Mouse (Mus musculus) liver, postnatal 0 days (tissue): ENCODE results near the gene Hist1h3b.

Source experiments
- CTCF ChIP-seq: sonication (generic); IDR thresholded peaks from 2 replicates; pipeline ENCODE4 v1.5.1; 2016; ENCODE audit warnings: antibody characterized with exemption, low read depth
- EP300 ChIP-seq: IDR thresholded peaks from 2 replicates; pipeline ENCODE4 v1.6.1; 2016; ENCODE audit warnings: antibody characterized with exemption, low read depth, mild to moderate bottlenecking

DNA sequence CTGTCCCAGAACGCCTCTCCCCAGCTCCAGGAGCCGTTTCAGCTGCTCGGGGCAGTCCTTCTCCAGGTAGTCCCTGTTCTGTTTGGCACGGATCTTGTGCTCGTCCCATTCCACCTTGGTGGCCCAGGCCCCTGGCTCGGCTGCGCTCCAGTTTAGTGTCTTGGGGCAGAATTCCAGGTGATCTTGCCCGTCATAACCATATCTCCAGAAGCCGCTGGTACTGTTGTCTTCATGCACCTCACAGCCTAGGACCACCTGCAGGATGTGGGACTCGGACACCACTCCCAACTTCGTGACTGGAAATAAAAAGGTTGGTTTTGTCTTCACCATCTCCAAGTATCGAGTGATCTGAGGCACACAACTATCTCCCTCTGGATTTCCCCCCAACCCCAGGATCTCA lies 45.3 kb upstream of the Hist1h3b start:
- TF ChIP-seq EP300 (no peak), CTCF (no peak)
